Mouse (Mus musculus) cerebellum, postnatal 36 days (tissue): ENCODE measurements around the gene Nudt4.
"Not testable (repeated sequence)": the region's sequence is repeated elsewhere in the genome, so short reads cannot be mapped to it uniquely, and the experiment has no call there.

ENCODE experiments used
- DNase-seq, 2 experiments: peaks; one replicate each; pipeline ENCODE4 v3.0.0; 2021 to 2022; ENCODE audit warnings: mixed read lengths in 2 of 2

Nudt4 gene

GRCm38 (mm10) chr10:95566786-95567185 lies 2.8 kb upstream of the Nudt4 start:
- DNase-seq: no peak

- no peak for DNase-seq
Measured at GRCm38 (mm10) chr10:95565156-95565854, 1.4 kb upstream of the Nudt4 start.

GRCm38 (mm10) chr10:95562859-95563841 lies 796 bp downstream of the Nudt4 start:
- DNase-seq: peak; percentile 49 to 53

GRCm38 (mm10) chr10:95562395-95562794 lies 1.6 kb downstream of the Nudt4 start:
- no peak for DNase-seq

DNA sequence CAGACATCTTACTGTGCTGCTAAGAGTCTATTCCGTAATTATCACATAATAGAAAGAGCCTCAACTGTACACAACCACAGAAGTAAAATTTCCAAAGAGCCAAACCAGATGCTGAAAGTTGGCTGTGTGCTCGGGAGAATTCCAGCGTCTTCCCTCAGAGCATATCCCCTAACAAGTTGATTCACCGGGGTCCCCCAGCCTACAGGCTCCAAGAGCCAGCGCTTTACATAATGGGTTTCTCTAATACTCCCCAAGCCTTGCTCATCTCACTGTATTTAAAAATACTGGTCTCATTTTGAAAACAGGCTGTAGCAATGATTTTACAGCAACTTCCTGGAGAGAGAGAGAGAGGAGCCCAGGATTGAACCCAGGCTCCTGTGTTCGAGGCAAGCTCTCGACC lies 2.3 kb downstream of the Nudt4 start:
- DNase-seq: no peak

GRCm38 (mm10) chr10:95560394-95560983 lies 3.5 kb downstream of the Nudt4 start:
- DNase-seq: no peak

DNA sequence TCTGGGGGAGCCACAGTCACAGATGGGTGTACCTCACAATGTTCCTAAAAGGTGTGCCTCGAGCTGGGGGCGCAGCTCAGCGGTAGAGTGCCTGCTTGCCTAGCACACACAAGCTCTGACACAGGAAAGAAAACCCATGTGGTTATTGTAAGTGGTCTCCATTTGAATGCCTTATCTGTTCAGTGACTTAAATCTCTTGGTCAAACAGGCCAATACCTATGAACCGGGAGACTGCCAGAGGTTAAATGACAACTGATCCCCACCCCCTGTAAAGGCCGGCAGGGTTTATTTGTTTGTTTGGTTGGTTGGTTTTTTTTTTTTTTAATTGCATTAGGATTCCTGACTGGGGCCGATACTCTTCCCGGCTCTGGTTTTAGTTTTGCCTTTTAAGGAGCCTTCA lies 4.5 kb downstream of the Nudt4 start:
- DNase-seq: no peak

- DNase-seq: no peak
Measured at GRCm38 (mm10) chr10:95557337-95557828, 6.6 kb downstream of the Nudt4 start.

DNA sequence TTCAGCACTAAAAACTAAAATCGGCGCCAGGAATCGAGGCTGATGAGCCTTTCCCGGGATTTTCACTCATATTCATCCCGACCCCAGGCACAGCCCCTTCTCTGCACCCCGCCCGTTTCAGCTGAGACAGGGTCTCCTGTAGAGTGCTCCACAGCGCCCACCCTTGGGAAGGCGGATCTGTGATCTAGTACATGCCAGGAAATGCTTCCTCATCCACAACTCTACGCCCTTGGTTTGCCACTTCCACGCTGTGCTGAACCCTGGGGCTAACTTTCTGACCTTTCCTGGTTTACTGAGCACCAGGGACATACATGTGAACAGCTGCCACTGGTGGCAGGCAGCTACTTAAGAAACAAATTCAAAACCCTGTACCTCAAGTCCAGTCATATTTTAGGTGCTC lies 8.1 kb downstream of the Nudt4 start:
- DNase-seq: no peak

- no peak for DNase-seq
Measured at GRCm38 (mm10) chr10:95552326-95552725, 11.6 kb downstream of the Nudt4 start.

GRCm38 (mm10) chr10:95551752-95552151 lies 12.2 kb downstream of the Nudt4 start:
- DNase-seq: no peak

GRCm38 (mm10) chr10:95550506-95550905 lies 13.4 kb downstream of the Nudt4 start:
- no peak for DNase-seq

GRCm38 (mm10) chr10:95549080-95549479 lies 14.9 kb downstream of the Nudt4 start:
- DNase-seq: not testable (repeated sequence)

- DNase-seq: no peak
Measured at GRCm38 (mm10) chr10:95548154-95548826, 15.7 kb downstream of the Nudt4 start.

GRCm38 (mm10) chr10:95546178-95546577 lies 17.8 kb downstream of the Nudt4 start:
- DNase-seq: no peak

GRCm38 (mm10) chr10:95545051-95545450 lies 18.9 kb downstream of the Nudt4 start:
- DNase-seq: peak; percentile 25 to 33

DNA sequence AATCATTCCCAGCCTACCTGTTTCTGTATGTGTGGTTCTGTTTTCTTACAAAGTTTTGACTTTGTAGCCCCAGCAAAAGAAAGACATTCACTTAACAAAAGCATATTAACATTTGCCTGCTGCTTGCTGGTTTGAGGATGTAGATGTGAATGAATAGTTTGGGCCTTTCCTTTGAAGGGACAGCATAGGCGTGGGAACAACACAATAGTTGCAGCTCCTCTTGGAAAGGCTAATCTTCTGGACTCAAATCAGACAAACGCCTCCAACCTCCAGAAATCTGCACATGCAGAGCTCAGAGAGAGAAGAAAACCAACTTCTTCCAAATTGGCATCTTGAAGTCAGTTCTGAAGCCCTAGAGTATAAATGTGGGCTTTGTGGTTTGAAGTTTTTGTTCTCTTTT lies 19.3 kb downstream of the Nudt4 start:
- DNase-seq: no peak

GRCm38 (mm10) chr10:95544004-95544403 lies 19.9 kb downstream of the Nudt4 start:
- no peak for DNase-seq

GRCm38 (mm10) chr10:95543377-95543776 lies 20.6 kb downstream of the Nudt4 start:
- DNase-seq: no peak

DNA sequence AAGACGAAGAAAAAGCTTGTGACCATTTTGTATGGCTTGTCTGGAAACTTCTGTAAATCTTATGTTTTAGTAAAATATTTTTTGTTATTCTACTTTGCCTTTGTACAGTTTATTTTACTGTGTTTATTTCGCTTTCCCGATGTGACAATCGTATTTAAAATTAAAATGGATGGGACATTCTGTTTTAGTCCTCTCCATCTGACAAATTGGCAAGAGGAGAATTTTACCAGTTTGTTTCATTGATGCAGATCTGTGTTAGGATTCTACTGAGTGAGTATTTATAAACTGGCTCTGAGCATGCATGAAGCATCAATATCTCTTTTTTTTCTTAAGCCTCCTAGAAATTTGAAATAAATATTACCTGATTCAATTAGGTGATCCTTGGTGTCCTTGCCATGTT lies 21.0 kb downstream of the Nudt4 start:
- DNase-seq: no peak

GRCm38 (mm10) chr10:95539841-95540240 lies 24.1 kb downstream of the Nudt4 start:
- no peak for DNase-seq

- no peak for DNase-seq
Measured at GRCm38 (mm10) chr10:95539260-95539659, 24.7 kb downstream of the Nudt4 start.

- DNase-seq: no peak
Measured at GRCm38 (mm10) chr10:95536222-95536541, 27.8 kb downstream of the Nudt4 start.
